Mouse (Mus musculus) MEL-GATA-1-ER (cell line): Measurements from ENCODE around the gene Glis1.
A peak's percentile ranks its signal among the peaks of the same experiment; 100 is the strongest.

ENCODE experiments used
- DNase-seq: peaks from one replicate; pipeline ENCODE4 v3.0.0-alpha.2; 2012; ENCODE audit warnings: low read depth; ENCODE audit errors: extremely low read depth

Glis1 gene

GRCm38 (mm10) chr4:107515626-107516025 lies 81.2 kb downstream of the Glis1 start:
- no peak for DNase-seq

DNA sequence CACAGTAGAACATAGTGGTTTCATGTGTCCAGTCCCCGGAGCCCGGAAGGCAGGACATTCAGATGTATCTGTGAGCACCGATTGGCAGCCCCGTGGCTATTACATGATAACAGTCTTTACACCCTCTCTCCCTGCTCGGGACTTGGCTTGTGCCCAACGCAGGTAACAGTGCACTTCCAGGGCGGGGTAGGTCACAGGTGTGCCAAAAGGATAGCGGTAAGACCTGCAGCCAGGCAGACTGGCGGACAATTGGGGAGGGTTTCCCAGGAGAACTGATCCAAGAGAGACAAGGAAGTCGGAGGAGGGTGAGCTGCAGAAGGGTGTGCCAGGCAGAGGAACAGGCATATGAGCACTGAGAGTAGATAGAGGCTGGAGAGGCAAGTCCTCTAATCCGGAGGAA lies 84.4 kb downstream of the Glis1 start:
- DNase-seq = no peak

- no peak for DNase-seq
Measured at GRCm38 (mm10) chr4:107520071-107520470, 85.7 kb downstream of the Glis1 start.

DNA sequence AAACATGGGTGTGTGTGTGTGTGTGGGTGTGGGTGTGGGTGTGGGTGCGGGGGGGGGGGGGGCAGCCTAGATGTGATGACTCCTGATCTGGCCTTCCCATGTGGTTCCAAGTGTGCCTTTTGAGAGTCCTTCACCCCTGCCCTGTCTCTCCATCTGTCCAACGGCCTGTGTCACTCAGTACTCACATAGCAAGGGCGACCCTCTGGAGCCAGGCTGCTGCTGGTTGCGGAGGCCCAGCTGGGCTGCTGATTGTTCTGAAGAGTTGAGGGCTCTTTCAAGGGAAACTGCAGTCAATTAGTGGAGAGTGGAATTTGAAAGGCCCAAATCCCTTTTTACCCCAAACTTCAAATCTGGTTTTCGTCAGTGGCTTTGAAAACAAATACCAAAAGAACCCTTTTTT lies 86.4 kb downstream of the Glis1 start:
- no peak for DNase-seq

DNA sequence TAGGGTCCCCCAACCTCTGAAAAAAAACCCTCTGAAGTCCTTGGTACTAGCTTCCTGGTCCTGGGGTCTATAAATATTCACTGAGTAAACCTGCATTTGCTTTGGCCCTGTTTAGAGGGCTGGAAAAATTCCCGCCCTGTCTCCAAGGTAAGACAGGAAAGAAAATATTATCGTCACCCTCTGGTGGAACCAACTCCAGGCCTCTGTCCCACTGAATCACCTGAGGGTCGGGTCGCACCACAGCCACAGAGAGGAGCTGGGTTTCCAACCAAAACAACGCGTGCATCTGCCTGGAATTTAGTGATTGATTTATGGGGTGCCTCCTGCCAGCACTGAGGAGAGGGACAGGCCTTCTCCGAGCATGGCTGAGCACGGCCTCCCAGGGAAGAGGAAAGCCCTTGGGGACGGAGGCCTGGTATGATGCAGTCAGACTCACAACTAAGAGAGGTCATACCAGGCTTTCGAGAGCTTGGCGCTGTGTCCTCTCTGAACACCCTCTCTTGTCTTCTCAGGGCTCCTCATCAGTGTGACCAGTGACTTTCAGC lies 89.3 kb downstream of the Glis1 start:
- DNase-seq = no peak

GRCm38 (mm10) chr4:107535126-107535525 lies 100.7 kb downstream of the Glis1 start:
- peak; percentile 3 for DNase-seq

DNA sequence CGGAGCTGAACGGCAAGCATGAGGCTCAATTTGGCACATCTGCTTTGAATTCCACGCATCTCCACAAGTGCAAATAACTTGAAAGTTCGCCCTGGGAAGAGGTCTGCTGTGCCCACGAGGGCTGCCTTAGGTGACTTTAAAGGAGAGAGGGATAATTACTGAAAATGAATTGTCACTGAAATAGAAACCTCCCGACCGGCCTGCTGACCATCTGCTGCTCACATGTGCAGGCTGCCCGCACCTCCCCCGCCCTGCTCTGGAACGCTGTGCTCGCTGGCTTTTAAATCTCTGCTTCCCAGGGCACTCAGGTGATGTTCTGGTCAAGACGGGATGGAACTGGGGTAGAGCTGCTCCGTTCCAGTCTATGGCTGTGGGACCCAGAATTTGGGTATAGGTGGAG lies 103.7 kb downstream of the Glis1 start:
- no peak for DNase-seq

DNA sequence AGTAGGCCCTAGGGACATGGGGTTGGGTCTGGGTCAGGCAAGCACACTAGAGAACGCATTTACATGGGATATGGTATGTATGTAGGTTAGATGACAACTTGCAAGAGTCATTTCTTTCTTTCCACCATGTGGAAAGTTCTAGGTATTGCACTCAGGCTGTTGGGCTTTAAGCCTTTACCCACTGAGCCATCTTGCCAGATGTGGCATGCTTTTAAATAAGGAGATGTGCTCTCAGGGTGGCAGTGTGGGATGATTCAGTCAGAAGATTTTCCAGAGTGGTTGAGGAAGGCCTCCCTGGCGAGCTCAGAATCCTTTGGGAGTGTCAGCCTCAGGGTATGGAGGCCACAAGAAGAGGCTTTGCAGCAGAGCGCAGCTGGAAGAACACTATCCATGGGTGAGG lies 104.2 kb downstream of the Glis1 start:
- DNase-seq = no peak

DNA sequence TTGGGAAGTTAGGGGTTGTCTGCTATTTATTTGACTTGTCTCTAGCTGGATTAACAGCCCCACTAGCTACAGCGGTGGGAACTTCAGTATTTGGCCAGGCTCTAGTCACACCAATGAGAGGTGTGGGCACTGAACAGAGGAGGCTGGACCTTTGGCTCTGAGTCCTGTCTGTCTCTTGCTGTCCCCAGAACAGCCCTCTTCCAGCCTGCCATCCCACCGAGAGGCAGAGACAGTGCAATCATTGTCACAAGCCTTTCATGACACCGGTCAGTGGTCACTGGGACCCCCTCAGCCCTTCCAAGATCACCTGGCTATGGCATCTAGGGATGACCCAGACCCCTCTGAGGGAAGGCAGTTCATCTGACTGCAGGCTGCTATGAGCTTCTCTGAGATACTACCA lies 104.6 kb downstream of the Glis1 start:
- DNase-seq = no peak

DNA sequence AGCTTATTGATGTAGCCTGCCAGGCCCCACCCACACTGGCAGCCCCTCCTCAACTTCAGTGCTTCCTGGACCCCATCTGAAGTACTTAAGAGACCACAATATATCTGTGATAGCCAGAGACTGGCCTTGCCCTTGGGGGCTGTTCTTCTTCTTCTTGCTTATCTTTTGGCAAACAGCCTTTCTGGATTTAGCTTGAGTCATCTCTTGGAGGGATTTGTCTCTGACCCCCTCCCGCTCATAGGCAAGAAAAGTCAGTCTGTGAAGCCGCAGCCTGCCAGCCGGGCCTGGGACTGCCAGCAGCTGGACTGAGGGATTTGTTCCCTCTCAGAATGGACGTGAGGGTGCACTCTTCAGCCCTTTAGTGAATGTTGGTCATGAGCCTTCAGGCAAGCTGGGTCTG lies 107.4 kb downstream of the Glis1 start:
- DNase-seq = no peak

GRCm38 (mm10) chr4:107544843-107545242 lies 110.5 kb downstream of the Glis1 start:
- DNase-seq = no peak

DNA sequence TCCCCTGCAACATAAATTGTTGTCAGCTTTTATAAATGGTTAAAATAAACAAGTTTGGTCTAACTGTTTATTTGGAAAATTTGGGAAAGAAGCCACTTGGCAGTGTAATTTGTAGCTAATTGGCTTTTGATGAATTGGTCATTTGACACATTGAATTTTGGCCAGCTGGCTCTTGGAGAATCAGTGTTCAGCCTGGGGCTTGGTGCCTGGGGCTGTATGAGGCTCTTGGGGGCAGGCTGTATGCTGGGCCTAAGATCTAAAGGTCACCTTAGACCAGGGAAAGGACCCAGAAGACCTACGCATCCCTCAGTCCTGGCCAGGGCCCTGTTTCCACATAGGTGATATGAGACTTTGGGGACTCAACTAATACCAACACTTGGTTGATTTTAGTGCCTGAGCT lies 111.3 kb downstream of the Glis1 start:
- DNase-seq = no peak

DNA sequence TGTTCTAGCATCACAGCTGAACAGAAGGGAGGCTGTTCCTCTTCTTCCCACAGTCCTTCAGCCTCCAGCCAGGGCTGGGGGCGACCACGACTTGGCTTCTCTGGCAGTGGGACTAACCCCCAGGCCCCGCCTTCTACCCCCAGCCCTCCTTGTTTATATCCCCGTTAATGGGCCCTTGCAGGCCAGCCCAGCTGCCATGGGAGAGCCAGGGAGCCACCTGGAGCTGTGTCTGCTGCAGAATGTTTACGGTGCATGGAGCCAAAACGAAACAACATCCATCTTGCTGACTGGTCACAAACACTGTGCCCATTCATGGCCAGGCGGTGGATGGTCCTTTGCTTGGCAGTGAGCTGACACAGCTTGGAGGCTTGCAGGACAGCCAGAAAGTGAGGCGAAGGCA lies 112.1 kb downstream of the Glis1 start:
- no peak for DNase-seq

GRCm38 (mm10) chr4:107550096-107550495 lies 115.7 kb downstream of the Glis1 start:
- no peak for DNase-seq

- no peak for DNase-seq
Measured at GRCm38 (mm10) chr4:107550546-107550945, 116.2 kb downstream of the Glis1 start.

- no peak for DNase-seq
Measured at GRCm38 (mm10) chr4:107552696-107553095, 118.3 kb downstream of the Glis1 start.

DNA sequence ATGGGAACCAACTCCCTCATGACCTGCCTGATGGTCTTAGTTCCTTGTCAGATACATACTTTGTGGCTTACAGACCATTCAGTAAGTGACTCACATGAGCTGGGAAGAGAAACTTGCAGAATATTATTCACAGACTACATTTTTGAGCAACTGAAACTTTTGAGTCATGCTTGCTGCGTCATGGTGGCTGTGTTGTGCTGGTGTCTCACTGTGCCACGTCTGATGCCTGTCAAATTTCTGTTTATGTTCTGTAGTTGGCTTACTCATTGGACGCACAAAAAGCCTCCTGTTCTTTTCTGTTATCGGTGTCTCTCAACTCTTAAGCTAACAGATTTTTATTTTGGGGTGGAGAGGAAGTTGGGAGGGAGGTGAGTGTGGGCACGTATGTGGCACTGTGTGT lies 119.4 kb downstream of the Glis1 start:
- DNase-seq = no peak

DNA sequence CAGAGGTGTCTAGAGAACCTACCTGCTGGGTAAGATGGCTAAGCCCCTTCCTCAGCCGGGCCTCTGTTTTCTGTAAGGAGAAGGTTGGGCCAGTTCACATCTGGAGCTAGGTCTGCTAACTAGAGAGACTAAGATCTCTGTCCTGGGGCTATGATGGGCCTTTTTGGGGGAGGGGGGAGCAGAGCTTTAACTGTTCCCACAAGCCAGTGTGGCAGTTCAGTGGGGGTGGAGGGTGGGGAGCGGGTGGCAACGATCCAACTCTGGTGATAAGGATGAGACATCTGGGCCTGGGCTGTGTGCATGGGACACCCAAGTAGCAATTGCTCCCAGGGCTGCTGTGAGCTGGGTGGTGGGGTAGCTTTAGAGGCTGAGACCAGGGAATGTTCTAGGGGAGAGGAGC lies 124.4 kb downstream of the Glis1 start:
- DNase-seq = no peak

- no peak for DNase-seq
Measured at GRCm38 (mm10) chr4:107561056-107561455, 126.7 kb downstream of the Glis1 start.

- no peak for DNase-seq
Measured at GRCm38 (mm10) chr4:107568159-107568558, 133.8 kb downstream of the Glis1 start.

DNA sequence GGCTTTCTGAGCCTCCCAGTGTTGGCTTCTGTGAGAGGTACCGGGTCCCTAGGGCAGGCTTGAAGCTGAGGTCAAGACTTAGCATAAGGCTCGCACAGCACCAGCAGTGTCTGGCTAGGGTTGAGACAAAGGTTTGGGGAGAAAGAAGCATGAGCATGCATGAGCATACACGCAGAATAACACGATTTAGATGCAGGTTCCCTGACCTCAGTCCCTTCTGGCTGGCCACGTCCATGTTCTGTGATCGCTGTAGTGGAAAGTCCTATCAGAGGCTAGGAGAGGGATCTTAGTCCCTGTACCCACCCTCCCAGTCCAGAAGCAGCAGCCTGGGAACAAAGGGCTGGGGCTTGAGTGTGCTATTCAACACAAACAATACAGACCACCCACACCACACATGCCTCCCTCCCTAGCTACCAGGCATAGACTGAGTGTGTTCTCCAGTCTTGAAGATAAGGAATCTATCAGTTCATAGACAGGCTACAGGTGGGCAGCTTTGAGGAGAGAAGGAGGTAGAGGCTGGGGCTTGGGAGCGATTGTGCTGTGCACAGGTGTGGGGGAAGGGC lies 134.6 kb downstream of the Glis1 start:
- DNase-seq = no peak

DNA sequence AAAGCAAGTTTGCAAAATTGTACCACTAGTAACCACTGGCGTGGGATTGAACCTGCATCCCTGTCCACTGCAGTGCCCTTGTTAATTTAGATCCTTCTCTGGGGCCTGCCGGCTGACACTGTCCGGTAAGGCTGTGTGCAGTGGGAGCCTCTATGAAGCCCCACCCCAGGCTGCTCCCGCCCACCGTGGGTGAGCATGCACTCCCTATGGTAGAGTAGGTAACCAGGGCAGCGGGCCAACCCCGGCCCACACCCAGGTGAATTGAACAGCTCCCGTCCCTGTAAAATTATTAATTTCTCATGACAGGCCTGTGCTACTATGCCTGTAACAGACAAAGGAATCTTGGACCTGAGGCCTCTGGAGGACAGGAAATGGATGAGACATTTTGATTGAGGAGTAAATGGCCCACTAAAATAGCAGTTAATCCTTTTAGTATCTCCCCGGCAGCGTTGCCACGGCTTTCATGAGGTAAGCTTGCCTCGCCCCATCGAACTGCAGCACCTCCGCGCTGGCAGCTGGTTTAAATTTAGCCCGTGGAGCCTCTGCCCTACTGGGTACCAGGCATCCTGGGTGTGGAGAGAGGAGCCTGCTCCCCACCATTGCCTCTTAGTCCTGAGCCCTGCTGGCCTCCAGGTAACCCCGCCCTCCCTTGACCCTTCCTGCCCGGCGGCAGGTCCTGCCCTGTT lies 136.1 kb downstream of the Glis1 start:
- DNase-seq = no peak

GRCm38 (mm10) chr4:107575781-107576180 lies 141.4 kb downstream of the Glis1 start:
- no peak for DNase-seq
